Mouse (Mus musculus) C2C12 (cell line): ENCODE measurements around the gene Ssb.

ENCODE experiments used
- CTCF ChIP-seq: IDR thresholded peaks from one replicate; pipeline ENCODE4 v1.5.1; 2011; ENCODE audit not compliant: control insufficient read depth, insufficient read depth, insufficient read length
- MYOG ChIP-seq: IDR thresholded peaks from one replicate; pipeline ENCODE4 v1.6.1; 2011; ENCODE audit not compliant: control insufficient read depth, insufficient read length; ENCODE audit errors: extremely low read depth

DNA sequence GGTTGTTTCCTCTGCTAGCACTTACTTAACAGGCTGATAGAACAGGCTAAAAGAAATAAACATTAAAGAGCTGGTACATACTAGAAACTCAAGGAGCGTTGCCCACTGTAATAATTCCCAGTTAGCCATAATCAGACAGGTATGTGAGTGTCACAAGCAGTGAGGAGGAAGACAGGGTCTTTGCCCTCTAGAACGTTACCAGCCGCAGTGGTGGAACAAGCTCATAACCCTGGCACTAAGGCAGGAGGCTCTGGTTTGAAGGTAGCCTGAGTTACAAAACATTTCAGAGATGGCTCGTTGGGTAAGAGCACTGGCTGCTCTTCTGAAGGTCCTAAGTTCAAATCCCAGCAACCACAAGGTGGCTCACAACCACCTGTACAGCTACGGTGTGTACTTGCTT, 32.5 kb downstream of the Ssb start:
- no peak for TF ChIP-seq CTCF
- no peak for TF ChIP-seq MYOG
